Mouse (Mus musculus) lung, adult 18-20 months (tissue): ENCODE measurements around the gene Plpp1.
A peak's percentile ranks its signal among the peaks of the same experiment; 100 is the strongest.

Experiments used
- DNase-seq, 2 experiments: peaks; one replicate each; pipeline ENCODE4 v3.0.0; 2022; ENCODE audit warnings: mixed read lengths in 2 of 2

Plpp1 gene

GRCm38 (mm10) chr13:112861825-112862306 lies 61.3 kb downstream of the Plpp1 start:
- peak; percentile 12 to 29 for DNase-seq

- DNase-seq = no peak
Observed at GRCm38 (mm10) chr13:112862342-112862741, 61.8 kb downstream of the Plpp1 start.

DNA sequence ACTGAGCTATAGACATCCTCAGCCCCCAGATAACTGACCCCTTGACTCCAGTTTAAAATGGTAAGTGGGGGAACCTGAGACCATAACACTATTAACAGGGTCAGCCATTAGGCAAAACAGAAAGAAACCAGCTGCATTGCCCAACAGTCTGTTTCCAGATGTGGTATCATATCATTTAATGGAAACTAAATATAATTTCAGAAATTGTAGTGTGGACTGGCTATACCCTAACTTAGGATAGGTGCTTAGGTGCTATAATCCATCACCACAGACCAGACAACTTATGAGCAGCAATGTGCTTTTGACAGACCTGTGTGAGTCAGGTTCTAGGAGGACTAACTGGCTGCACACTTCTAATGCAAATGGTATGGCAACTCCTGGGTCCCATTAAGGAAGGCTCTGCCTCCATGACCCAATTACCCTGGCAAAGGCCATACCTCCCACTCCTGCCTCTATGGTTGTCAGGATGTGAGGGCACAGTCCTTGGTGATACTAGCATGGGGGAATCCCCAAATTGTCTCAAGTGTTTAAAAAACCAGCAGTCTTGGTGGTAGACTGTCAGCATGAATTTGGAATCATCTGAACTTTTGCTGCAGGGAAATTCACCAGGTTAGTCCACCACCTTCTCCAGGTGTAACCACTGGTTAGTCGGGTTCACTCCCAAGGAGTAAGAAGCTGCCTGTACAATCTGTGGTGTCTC lies 62.5 kb downstream of the Plpp1 start:
- DNase-seq = no peak

DNA sequence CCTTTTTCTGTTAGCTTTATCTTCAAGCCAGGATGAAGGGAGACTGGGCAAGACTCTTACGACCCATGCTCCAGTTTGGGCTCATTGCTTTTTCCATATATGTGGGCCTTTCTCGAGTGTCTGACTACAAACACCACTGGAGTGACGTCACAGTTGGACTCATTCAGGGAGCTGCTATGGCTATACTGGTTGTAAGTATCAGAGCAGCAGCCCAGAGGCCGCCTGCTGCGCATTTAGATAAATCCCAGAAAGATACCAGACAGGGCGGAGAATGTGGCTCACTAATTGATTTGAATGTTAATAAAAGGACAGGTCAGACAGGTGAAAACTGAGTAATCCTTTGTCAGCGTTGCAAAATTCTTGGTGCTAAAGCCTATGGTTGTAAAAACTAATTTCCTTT lies 66.2 kb downstream of the Plpp1 start:
- no peak for DNase-seq

GRCm38 (mm10) chr13:112867381-112867780 lies 66.8 kb downstream of the Plpp1 start:
- DNase-seq = no peak

GRCm38 (mm10) chr13:112870039-112870690 lies 69.6 kb downstream of the Plpp1 start:
- DNase-seq = no peak

- no peak for DNase-seq
Observed at GRCm38 (mm10) chr13:112871500-112872266, 71.1 kb downstream of the Plpp1 start.

DNA sequence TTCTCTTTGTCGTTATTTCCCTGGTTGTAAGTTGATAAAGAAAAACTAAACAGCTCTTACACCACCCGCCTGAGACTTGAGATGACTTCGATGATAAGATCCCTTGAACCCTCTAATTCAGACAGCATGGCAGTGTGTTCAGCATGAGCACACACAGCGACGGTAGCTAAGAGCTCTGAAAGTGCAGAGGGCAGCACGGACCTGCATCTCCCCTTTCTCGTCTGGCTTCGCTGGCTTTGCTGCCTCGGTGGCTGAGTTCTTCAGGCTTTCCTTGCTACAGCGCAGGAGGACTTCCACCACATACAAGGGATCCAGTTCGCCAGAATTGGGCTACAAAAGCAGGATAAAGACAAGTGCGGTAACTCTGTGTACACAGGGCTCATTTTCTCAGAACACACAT lies 86.6 kb downstream of the Plpp1 start:
- no peak for DNase-seq

DNA sequence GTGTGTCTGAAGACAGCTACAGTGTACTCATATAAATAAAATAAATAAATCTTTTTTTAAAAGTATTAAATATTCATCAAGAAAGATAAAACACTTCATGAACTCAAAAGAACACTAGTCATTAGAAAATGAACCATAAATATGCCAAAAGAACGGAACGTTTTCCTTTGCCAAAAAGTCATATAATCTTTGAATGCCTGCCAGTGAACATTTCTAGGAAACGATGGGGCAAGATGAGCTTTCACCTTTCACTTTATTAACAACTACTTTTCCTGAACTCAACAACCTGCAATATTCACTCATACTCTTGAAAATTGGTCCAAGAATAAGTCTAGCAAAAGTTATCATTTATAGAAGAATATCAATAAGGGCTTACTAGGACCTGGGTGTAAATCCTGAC lies 101.6 kb downstream of the Plpp1 start:
- no peak for DNase-seq

DNA sequence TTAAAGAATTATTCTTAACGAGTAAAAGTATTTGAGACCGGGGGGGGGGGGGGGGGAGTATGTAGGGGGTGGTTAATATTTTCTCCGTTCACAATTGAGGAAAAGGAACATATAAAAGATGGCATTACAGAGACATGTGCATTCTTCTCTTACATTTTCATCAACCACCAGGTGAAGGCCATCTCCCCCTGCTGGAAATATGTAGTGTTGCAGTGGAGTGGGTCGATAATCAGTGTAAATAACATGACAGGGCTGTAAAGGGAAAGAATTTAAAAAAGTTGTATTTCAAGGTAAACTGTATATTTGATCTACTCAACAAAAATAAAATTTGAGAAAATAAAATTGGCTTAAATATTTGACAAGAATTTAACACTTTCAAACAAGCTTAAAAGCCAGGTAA lies 109.1 kb downstream of the Plpp1 start:
- DNase-seq = peak; percentile 9 to 32

DNA sequence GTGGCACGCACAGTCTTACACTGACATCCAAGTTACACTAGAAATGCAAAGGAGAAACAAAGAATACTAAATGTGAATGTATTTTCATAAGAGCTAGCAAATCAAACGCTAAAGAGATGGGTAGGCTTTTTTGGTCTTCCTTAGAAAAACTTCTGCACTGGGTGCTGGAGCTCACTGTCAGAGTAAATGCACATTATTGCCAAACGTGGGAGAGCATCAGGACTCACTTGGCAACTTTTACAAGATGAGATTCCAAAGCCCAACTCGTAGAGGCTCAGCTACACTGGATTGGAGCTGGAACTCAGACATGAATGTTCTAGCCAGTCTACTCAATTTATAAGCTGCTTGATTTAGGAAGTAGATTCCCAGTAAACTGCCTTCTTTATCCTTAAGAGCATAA lies 109.8 kb downstream of the Plpp1 start:
- no peak for DNase-seq
